Mouse (Mus musculus): Measurements from ENCODE around the gene Fcgr3.

GRCm38 (mm10) chr1:171005586-171005985, 59.1 kb downstream of the Fcgr3 start:
- TF ChIP-seq CTCF (conservative IDR thresholded peaks at IDR 0.05; ENCODE audit: low read length) (no peak), NANOG (IDR thresholded peaks at IDR 0.05; ENCODE audit: borderline replicate concordance, low read length) (no peak)

All from E14TG2a.4 (cell line).